Mouse (Mus musculus) C2C12 (cell line): ENCODE measurements around the gene Syt7.

Experiments used
- CEBPB ChIP-seq: IDR thresholded peaks from one replicate; pipeline ENCODE4 v1.6.1; 2011; ENCODE audit warnings: low read depth, mild to moderate bottlenecking, control low read depth, moderate library complexity
- CTCF ChIP-seq: IDR thresholded peaks from one replicate; pipeline ENCODE4 v1.5.1; 2011; ENCODE audit not compliant: control insufficient read depth, insufficient read depth, insufficient read length
- MAX ChIP-seq: IDR thresholded peaks from one replicate; pipeline ENCODE4 v1.6.1; 2011; ENCODE audit warnings: mild to moderate bottlenecking, control low read depth

DNA sequence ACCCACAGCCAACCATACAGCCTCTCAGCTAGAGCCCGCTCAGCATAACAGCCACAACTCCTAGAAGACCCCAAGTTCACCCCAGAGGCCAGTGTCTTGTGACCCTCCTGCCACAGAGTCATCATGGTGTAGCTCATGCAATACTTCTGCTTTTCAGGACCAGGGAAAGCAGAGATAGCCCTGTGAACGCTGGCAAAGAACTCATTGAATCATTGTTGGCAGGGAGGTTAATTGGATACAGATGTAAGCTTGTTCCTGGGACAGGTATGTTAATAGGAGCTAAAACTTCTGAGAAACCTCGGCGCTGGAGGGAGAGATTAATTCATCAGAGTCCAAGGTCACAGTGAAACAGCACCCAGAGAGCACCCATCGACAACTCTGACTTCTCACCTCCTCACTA is 48.2 kb upstream of the Syt7 start:
- TF ChIP-seq CEBPB (no peak), MAX (no peak), CTCF (no peak)
